Mouse (Mus musculus) mesoderm, embryonic 11.5 days (tissue): Measurements from ENCODE around the gene Lyl1.

Source experiments
- DNase-seq: peaks from one replicate; pipeline ENCODE4 v3.0.0-alpha.2; 2012; ENCODE audit warnings: low read depth, low spot score

Lyl1 gene

GRCm38 (mm10) chr8:84722850-84723570 lies 21.8 kb downstream of the Lyl1 start, which contains the start of gene G430095P16Rik:
TSS of gene G430095P16Rik (plus strand) at chr8:84723007.
- no peak for DNase-seq

GRCm38 (mm10) chr8:84723571-84723900 lies 22.3 kb downstream of the Lyl1 start:
- no peak for DNase-seq

- DNase-seq, result no peak
Measured at GRCm38 (mm10) chr8:84724683-84725082, 23.4 kb downstream of the Lyl1 start.

GRCm38 (mm10) chr8:84725246-84725940 lies 24.1 kb downstream of the Lyl1 start:
- DNase-seq, result no peak

GRCm38 (mm10) chr8:84725941-84726259 lies 24.6 kb downstream of the Lyl1 start:
- no peak for DNase-seq

GRCm38 (mm10) chr8:84728474-84728873 lies 27.2 kb downstream of the Lyl1 start:
- DNase-seq, result no peak

- no peak for DNase-seq
Measured at GRCm38 (mm10) chr8:84729921-84730362, 28.7 kb downstream of the Lyl1 start.

GRCm38 (mm10) chr8:84730541-84731370 lies 29.5 kb downstream of the Lyl1 start:
- no peak for DNase-seq

- no peak for DNase-seq
Measured at GRCm38 (mm10) chr8:84731371-84732177, 30.3 kb downstream of the Lyl1 start.

GRCm38 (mm10) chr8:84732545-84732944 lies 31.3 kb downstream of the Lyl1 start:
- no peak for DNase-seq

- DNase-seq, result no peak
Measured at GRCm38 (mm10) chr8:84732996-84733395, 31.7 kb downstream of the Lyl1 start.

- no peak for DNase-seq
Measured at GRCm38 (mm10) chr8:84733959-84734358, 32.7 kb downstream of the Lyl1 start.

- DNase-seq, result no peak
Measured at GRCm38 (mm10) chr8:84734680-84735079, 33.4 kb downstream of the Lyl1 start.

GRCm38 (mm10) chr8:84735597-84735996 lies 34.3 kb downstream of the Lyl1 start:
- DNase-seq, result no peak

- DNase-seq, result no peak
Measured at GRCm38 (mm10) chr8:84736521-84736920, 35.3 kb downstream of the Lyl1 start.

- peak; percentile 86 for DNase-seq
Measured at GRCm38 (mm10) chr8:84737608-84738007, 36.4 kb downstream of the Lyl1 start.

GRCm38 (mm10) chr8:84738266-84738665 lies 37.0 kb downstream of the Lyl1 start:
- DNase-seq, result no peak

- no peak for DNase-seq
Measured at GRCm38 (mm10) chr8:84738715-84739400, 37.6 kb downstream of the Lyl1 start.

- no peak for DNase-seq
Measured at GRCm38 (mm10) chr8:84739401-84739742, 38.1 kb downstream of the Lyl1 start.

- no peak for DNase-seq
Measured at GRCm38 (mm10) chr8:84740895-84741843, 39.9 kb downstream of the Lyl1 start.
